Mouse (Mus musculus) right cerebral cortex, postnatal 25 days (tissue): ENCODE measurements around the gene Gpr153.

Experiments used
- DNase-seq: peaks from one replicate; pipeline ENCODE4 v3.0.0; 2022

Gpr153 gene

GRCm38 (mm10) chr4:152265791-152266190 lies 8.2 kb upstream of the Gpr153 start:
- DNase-seq: no peak

GRCm38 (mm10) chr4:152266236-152266895 lies 7.7 kb upstream of the Gpr153 start:
- DNase-seq: peak; percentile 59

GRCm38 (mm10) chr4:152267748-152268369 lies 6.2 kb upstream of the Gpr153 start:
- no peak for DNase-seq

GRCm38 (mm10) chr4:152269967-152270366 lies 4.1 kb upstream of the Gpr153 start:
- no peak for DNase-seq

- DNase-seq: no peak
Measured at GRCm38 (mm10) chr4:152270599-152270998, 3.4 kb upstream of the Gpr153 start.

GRCm38 (mm10) chr4:152271334-152271733 lies 2.7 kb upstream of the Gpr153 start:
- no peak for DNase-seq

GRCm38 (mm10) chr4:152272006-152272405 lies 2.0 kb upstream of the Gpr153 start:
- no peak for DNase-seq

GRCm38 (mm10) chr4:152272449-152273049 lies 1.5 kb upstream of the Gpr153 start:
- no peak for DNase-seq

- no peak for DNase-seq
Measured at GRCm38 (mm10) chr4:152273191-152273590, 841 bp upstream of the Gpr153 start.

GRCm38 (mm10) chr4:152274681-152275131 lies 674 bp downstream of the Gpr153 start:
- no peak for DNase-seq

GRCm38 (mm10) chr4:152276389-152277347 lies 2.6 kb downstream of the Gpr153 start:
- no peak for DNase-seq

- no peak for DNase-seq
Measured at GRCm38 (mm10) chr4:152277916-152278315, 3.9 kb downstream of the Gpr153 start.

GRCm38 (mm10) chr4:152278986-152279385 lies 5.0 kb downstream of the Gpr153 start:
- DNase-seq: peak; percentile 39

GRCm38 (mm10) chr4:152281601-152282000 lies 7.6 kb downstream of the Gpr153 start:
- DNase-seq: no peak

GRCm38 (mm10) chr4:152282721-152283120 lies 8.7 kb downstream of the Gpr153 start:
- DNase-seq: no peak

GRCm38 (mm10) chr4:152283186-152283950 lies 9.3 kb downstream of the Gpr153 start:
- DNase-seq: peak; percentile 86

- no peak for DNase-seq
Measured at GRCm38 (mm10) chr4:152285505-152285904, 11.5 kb downstream of the Gpr153 start.

- peak; percentile 43 for DNase-seq
Measured at GRCm38 (mm10) chr4:152286183-152286582, 12.2 kb downstream of the Gpr153 start.

GRCm38 (mm10) chr4:152286887-152287286 lies 12.9 kb downstream of the Gpr153 start:
- DNase-seq: no peak

- DNase-seq: no peak
Measured at GRCm38 (mm10) chr4:152287317-152288120, 13.5 kb downstream of the Gpr153 start.

GRCm38 (mm10) chr4:152288398-152288945 lies 14.4 kb downstream of the Gpr153 start:
- DNase-seq: no peak
